In the genomic region with DNA sequence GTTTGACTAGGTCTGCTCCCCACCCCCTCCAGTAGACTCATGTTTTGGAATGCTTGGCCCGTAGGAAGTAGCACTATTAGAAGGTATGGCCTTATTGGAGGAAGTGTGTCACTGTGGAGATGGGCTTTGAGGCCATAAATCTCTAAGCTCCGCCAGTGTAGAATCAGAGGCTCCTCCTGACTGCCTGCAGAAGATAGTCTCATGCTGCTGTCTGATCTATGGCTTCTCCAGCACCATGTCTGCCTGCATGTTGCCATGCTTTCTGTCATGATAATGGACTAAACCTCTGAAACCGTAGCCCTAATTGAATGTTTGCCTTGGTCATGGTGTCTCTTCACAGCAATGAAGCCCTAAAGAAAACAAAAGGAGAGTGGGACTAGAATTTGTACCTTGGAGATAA, we compare ENCODE assay signal across 28 mouse cellular contexts. TPM values are rescaled to one million over a fixed set of nuclear protein-coding genes. Genes with fewer than 3 reads are reported as not detected.
DNase-seq lines count a peak whose midpoint lies in the region; ATAC-seq and TF ChIP-seq lines count a peak whose summit lies in the region.
"Had no signal": no experiment of that assay in that cellular context is flagged by ENCODE, and none has a peak within 500 bp of the region (broad histone marks: within the 10 kb centered on the region; RNA-seq: fewer than 3 reads in every experiment).

No protein-coding gene starts in this region.

- intact Hi-C loops in heart, postnatal 25 days (cut with DNase I), result no loop called here
- intact Hi-C loops in left cerebral cortex, adult 2 months (cut with DNase I), result no loop called here

- H3K27ac ChIP-seq in heart, postnatal 0 days (ENCODE audit: low read depth), result peak overlapping the region; percentile 9; the same call in 1 of the 2 replicates
- peak overlapping the region; percentile 60 for H3K27ac ChIP-seq in left cerebral cortex, adult 2 months
- no peak overlapping the region for H3K27ac ChIP-seq in neural tube, embryonic 11.5 days (ENCODE audit: low read depth, low read length)
- H3K27ac ChIP-seq: embryonic facial prominence, embryonic 10.5 days; embryonic facial prominence, embryonic 15.5 days; forebrain, embryonic 12.5 days; limb, embryonic 13.5 days; liver, embryonic 15.5 days had no signal

- no peak overlapping the region for H3K4me3 ChIP-seq in heart, postnatal 0 days (ENCODE audit: low read depth, low read length)
- H3K4me3 ChIP-seq in left cerebral cortex, adult 2 months, result no peak overlapping the region
- no peak overlapping the region for H3K4me3 ChIP-seq in neural tube, embryonic 11.5 days (ENCODE audit: low read depth, low read length)
- no peak overlapping the region for H3K4me3 ChIP-seq in myocyte
- H3K4me3 ChIP-seq: embryonic facial prominence, embryonic 10.5 days; embryonic facial prominence, embryonic 15.5 days; forebrain, embryonic 12.5 days; limb, embryonic 13.5 days; liver, embryonic 15.5 days had no signal

- H3K9ac ChIP-seq in heart, postnatal 0 days (replicated peaks; ENCODE audit: low read depth, low read length), result no peak overlapping the region
- no peak overlapping the region for H3K9ac ChIP-seq in neural tube, embryonic 11.5 days (ENCODE audit: low read length)
- H3K9ac ChIP-seq: embryonic facial prominence, embryonic 15.5 days; forebrain, embryonic 12.5 days; forebrain, postnatal 0 days; limb, embryonic 13.5 days; liver, embryonic 15.5 days; lung, embryonic 14.5 days had no signal

- H3K9me3 ChIP-seq in heart, postnatal 0 days (replicated peaks; ENCODE audit: control insufficient read depth, low read length), result no peaks in the 10 kb centered on the region
- no peaks in the 10 kb centered on the region for H3K9me3 ChIP-seq in neural tube, embryonic 11.5 days (ENCODE audit: control insufficient read depth, low read length)
- H3K9me3 ChIP-seq: embryonic facial prominence, embryonic 10.5 days; embryonic facial prominence, embryonic 15.5 days; forebrain, embryonic 12.5 days; limb, embryonic 13.5 days; liver, embryonic 15.5 days had no signal

- 60% methylated on average over 3 of the region's 3 CpGs for WGBS in heart, postnatal 0 days
- 43% methylated on average over 3 of the region's 3 CpGs for WGBS in neural tube, embryonic 11.5 days

- H3K4me2 ChIP-seq in heart, postnatal 0 days (ENCODE audit: low read depth, low read length), result no peak overlapping the region
- H3K4me2 ChIP-seq in neural tube, embryonic 11.5 days (ENCODE audit: low read depth), result no peak overlapping the region
- peak overlapping the region; percentile 4 for H3K4me2 ChIP-seq in myocyte (ENCODE audit: low read depth)
- H3K4me2 ChIP-seq: embryonic facial prominence, embryonic 15.5 days; forebrain, embryonic 12.5 days; heart, embryonic 11.5 days; limb, embryonic 13.5 days; liver, embryonic 15.5 days; lung, embryonic 14.5 days had no signal

- no peak for DNase-seq in heart, postnatal 0 days (ENCODE audit: low spot score)
- no peak for DNase-seq in heart, postnatal 25 days (ENCODE audit: low spot score)
- no peak for DNase-seq in left cerebral cortex, adult 2 months (ENCODE audit: extremely low spot score in 1 of 2, low spot score in 2 of 2)
- DNase-seq in left cerebral cortex, adult 9 months (ENCODE audit: low spot score in 2 of 2), result no peak
- peak; percentile 10 for DNase-seq in neural tube, embryonic 11.5 days (ENCODE audit: low spot score)
- DNase-seq in neural tube, embryonic 10.5 days (ENCODE audit: extremely low spot score, low spot score), result no peak
- DNase-seq in urinary bladder, postnatal 25 days (ENCODE audit: low spot score), result no peak
- DNase-seq: adrenal gland, adult 8-10 months; cerebellum, adult 2 months; cerebellum, postnatal 14 days; forebrain, postnatal 0 days; gastrocnemius, postnatal 10 days; heart, postnatal 14 days; kidney, adult 9 months; layer of hippocampus, adult 9-11 months; lung, embryonic 14.5 days; thymus, postnatal 4 days had no signal

- H3K36me3 ChIP-seq in heart, postnatal 0 days (replicated peaks; ENCODE audit: control insufficient read depth, insufficient read depth, low read length), result no peaks in the 10 kb centered on the region
- no peaks in the 10 kb centered on the region for H3K36me3 ChIP-seq in neural tube, embryonic 11.5 days (ENCODE audit: control insufficient read depth, insufficient read depth, low read length)
- H3K36me3 ChIP-seq in myocyte (ENCODE audit: control insufficient read depth, insufficient read depth), result no peaks in the 10 kb centered on the region
- H3K36me3 ChIP-seq: embryonic facial prominence, embryonic 15.5 days; forebrain, embryonic 12.5 days; limb, embryonic 13.5 days; liver, embryonic 15.5 days had no signal

- H3K4me1 ChIP-seq in heart, postnatal 0 days (ENCODE audit: control insufficient read depth, insufficient read depth), result no peaks in the 10 kb centered on the region; the same call in 1 of the 2 replicates
- H3K4me1 ChIP-seq in neural tube, embryonic 11.5 days (ENCODE audit: control insufficient read depth, insufficient read depth, low read length), result 0 out of 2 replicates have a peak, but pooled peaks cover 4% of the 10 kb centered on the region

- TF ChIP-seq CTCF in heart, postnatal 0 days (IDR thresholded peaks at IDR 0.05; ENCODE audit: low read depth), result no peak
- no peak for TF ChIP-seq CTCF in left cerebral cortex, adult 2 months (IDR thresholded peaks at IDR 0.05)

- H3K27me3 ChIP-seq in heart, postnatal 0 days (ENCODE audit: control insufficient read depth, insufficient read depth, low read length), result no peaks in the 10 kb centered on the region
- no peaks in the 10 kb centered on the region for H3K27me3 ChIP-seq in neural tube, embryonic 11.5 days (ENCODE audit: control insufficient read depth, insufficient read depth, low read length)
- H3K27me3 ChIP-seq in myocyte (ENCODE audit: control insufficient read depth, insufficient read depth, insufficient read length), result no peaks in the 10 kb centered on the region
- H3K27me3 ChIP-seq: embryonic facial prominence, embryonic 15.5 days; forebrain, embryonic 12.5 days; limb, embryonic 13.5 days; liver, embryonic 15.5 days had no signal

- no peak for ATAC-seq in heart, postnatal 0 days (ENCODE audit: insufficient read depth, low read depth)
- ATAC-seq in neural tube, embryonic 11.5 days (ENCODE audit: insufficient read depth, low FRiP score, low TSS enrichment), result no peak
- ATAC-seq: activated CD4-positive, CD25-positive, alpha-beta regulatory T cell, adult 4 months; CD4-positive, CD25-positive, alpha-beta regulatory T cell, adult 4 months; forebrain, postnatal 0 days; hindbrain, embryonic 16.5 days; midbrain, embryonic 16.5 days had no signal

- H3ac ChIP-seq in myocyte (ENCODE audit: control insufficient read depth, insufficient read length), result no peak overlapping the region

- no peak for TF ChIP-seq POLR2A in myocyte (IDR thresholded peaks at IDR 0.05; ENCODE audit: insufficient read length, low read depth)

- peaks cover 98% of the 10 kb centered on the region for H3K79me2 ChIP-seq in myocyte (ENCODE audit: control insufficient read depth, insufficient read depth)

- TF ChIP-seq EP300 in heart, postnatal 0 days (IDR thresholded peaks at IDR 0.05; ENCODE audit: low read depth), result no peak

TF ChIP-seq in myocyte, 11 proteins besides CTCF, POLR2A, EP300 and RAD21:
- TF ChIP-seq POLR2AphosphoS2 (IDR thresholded peaks at IDR 0.05; ENCODE audit: insufficient read length, low read depth) (no peak), MYOG (IDR thresholded peaks at IDR 0.05; ENCODE audit: control insufficient read depth in 1 of 3, insufficient read depth in 1 of 3, insufficient read length in 2 of 3, low read depth in 2 of 3) (no peak), USF1 (IDR thresholded peaks at IDR 0.05; ENCODE audit: low read depth) (no peak), MAX (IDR thresholded peaks at IDR 0.05; ENCODE audit: low read depth) (no peak), REST (IDR thresholded peaks at IDR 0.05; ENCODE audit: insufficient read depth, insufficient read length) (no peak), TCF12 (IDR thresholded peaks at IDR 0.05; ENCODE audit: insufficient read depth, poor library complexity, severe bottlenecking) (no peak), SRF (IDR thresholded peaks at IDR 0.05; ENCODE audit: control insufficient read depth, insufficient read length, low read depth) (no peak), CEBPB (IDR thresholded peaks at IDR 0.05; ENCODE audit: insufficient read depth, poor library complexity, severe bottlenecking) (no peak), TCF3 (IDR thresholded peaks at IDR 0.05; ENCODE audit: insufficient read length, low read depth) (no peak), E2F4 (IDR thresholded peaks at IDR 0.05; ENCODE audit: insufficient read depth) (no peak), MYOD1 (IDR thresholded peaks at IDR 0.05; ENCODE audit: control insufficient read depth in 1 of 3, insufficient read length in 2 of 3, low read depth in 2 of 3) (no peak)

RNA-seq across cellular contexts. Expression of a gene that starts 26.7 kb away (rescaled TPM):
- 55.2 and 69.4 TPM in 2 replicates for total RNA-seq in heart, postnatal 0 days (2014; rRNA removed; ENCODE audit: low replicate concordance)
- 14.3 and 14.8 TPM in 2 replicates for polyA plus RNA-seq in heart, postnatal 0 days (2015; fragmentation: Nextera tagmentation; extraction: Ambion mirVana)
- total RNA-seq in heart, postnatal 25 days (2021), result 10 to 100 TPM; 30.5 to 38.1 TPM
- total RNA-seq in left cerebral cortex, adult 2 months (2021), result 10 to 100 TPM; 38.9 to 48.0 TPM
- 209 and 219 TPM in 2 replicates for polyA plus RNA-seq in neural tube, embryonic 11.5 days (2014; fragmentation: Nextera tagmentation; extraction: Ambion mirVana)
- polyA plus RNA-seq in myocyte (2012; fragmentation: generic; extraction: Trizol), result 34.6 TPM
